Mouse (Mus musculus) liver, postnatal 0 days (tissue): ENCODE results near the gene Gch1.

Source experiments
- CTCF ChIP-seq: sonication (generic); IDR thresholded peaks from 2 replicates; pipeline ENCODE4 v1.5.1; 2016; ENCODE audit warnings: antibody characterized with exemption, low read depth
- EP300 ChIP-seq: IDR thresholded peaks from 2 replicates; pipeline ENCODE4 v1.6.1; 2016; ENCODE audit warnings: antibody characterized with exemption, low read depth, mild to moderate bottlenecking

DNA sequence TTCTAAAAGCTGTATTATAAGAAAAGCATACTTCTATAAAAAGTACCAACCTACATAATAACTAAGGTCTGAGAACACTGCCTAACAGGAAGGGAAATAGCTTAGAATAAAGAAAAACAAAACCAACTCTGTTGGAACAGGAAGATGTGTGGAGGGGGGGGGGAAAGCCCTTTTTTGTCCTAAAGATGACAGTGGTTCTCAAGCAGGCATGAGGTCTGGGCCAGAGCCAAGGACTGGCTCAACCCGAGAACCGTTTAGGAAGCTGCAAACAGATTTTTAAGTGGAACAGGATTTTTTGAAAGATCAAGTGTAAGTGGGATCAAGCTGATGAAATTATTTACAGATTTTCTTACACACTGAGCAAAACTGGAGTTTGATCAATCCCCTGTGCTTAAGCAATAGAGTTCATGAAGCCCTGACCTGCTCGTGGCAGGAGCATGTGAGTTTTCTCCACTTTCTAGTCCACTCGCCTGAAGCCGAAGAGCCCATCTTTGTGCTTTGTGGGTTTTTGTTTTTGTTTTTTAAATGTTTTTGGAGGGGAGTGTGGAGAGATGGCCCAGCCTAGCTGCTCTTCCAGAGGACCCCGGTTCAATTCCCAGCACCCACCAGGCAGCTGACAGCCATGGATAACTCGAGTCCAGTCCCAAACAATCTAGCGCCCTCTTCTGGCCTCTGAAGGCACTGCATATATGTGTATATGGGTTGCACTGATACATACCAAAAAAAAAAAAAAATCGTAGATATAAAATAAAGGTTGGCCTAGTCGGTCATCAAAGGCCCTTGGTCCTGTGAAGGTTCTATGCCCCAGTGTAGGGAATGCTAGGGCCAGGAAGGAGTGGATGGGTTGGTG lies 35.5 kb upstream of the Gch1 start:
- no peak for TF ChIP-seq EP300
- TF ChIP-seq CTCF: peak; percentile 46; the same call in 1 of the 2 replicates
